8 mouse cellular contexts compared by ENCODE assay signal in genomic region chr9:111118891-111119441, GRCm38 (mm10). TPM values are rescaled to one million over a fixed set of nuclear protein-coding genes. Genes with fewer than 3 reads are reported as not detected.
DNase-seq lines count a peak whose midpoint lies in the region; ATAC-seq and TF ChIP-seq lines count a peak whose summit lies in the region.

No protein-coding gene starts in this region.

- 9% methylated on average over 17 of the region's 17 CpGs for WGBS in embryonic facial prominence, embryonic 14.5 days
- WGBS in limb, embryonic 14.5 days, result 11% methylated on average over 17 of the region's 17 CpGs
- WGBS in midbrain, embryonic 16.5 days, result 13% methylated on average over 17 of the region's 17 CpGs

- H3K27ac ChIP-seq in embryonic facial prominence, embryonic 14.5 days (replicated peaks; ENCODE audit: low read depth, low read length), result peak overlapping the region; percentile 70
- H3K27ac ChIP-seq in limb, embryonic 14.5 days (replicated peaks; ENCODE audit: low read depth, low read length), result no peak overlapping the region
- H3K27ac ChIP-seq in midbrain, embryonic 16.5 days (ENCODE audit: low read length), result no peak overlapping the region

- no peak for TF ChIP-seq POLR2A in limb, embryonic 14.5 days (IDR thresholded peaks at IDR 0.05; ENCODE audit: borderline replicate concordance, extremely low read depth, insufficient read depth, insufficient read length)

- no peaks in the 10 kb centered on the region for H3K36me3 ChIP-seq in embryonic facial prominence, embryonic 14.5 days (ENCODE audit: control insufficient read depth, insufficient read depth, low read length)
- peaks cover 6% of the 10 kb centered on the region; the same call in 1 of the 2 replicates for H3K36me3 ChIP-seq in limb, embryonic 14.5 days (ENCODE audit: control insufficient read depth, insufficient read depth, low read length)
- no peaks in the 10 kb centered on the region for H3K36me3 ChIP-seq in midbrain, embryonic 16.5 days (ENCODE audit: control insufficient read depth, insufficient read depth, low read length)

- H3K9me3 ChIP-seq in embryonic facial prominence, embryonic 14.5 days (ENCODE audit: control insufficient read depth, low read length), result no peaks in the 10 kb centered on the region
- H3K9me3 ChIP-seq in limb, embryonic 14.5 days (ENCODE audit: control insufficient read depth, low read length), result no peaks in the 10 kb centered on the region
- H3K9me3 ChIP-seq in midbrain, embryonic 16.5 days (replicated peaks; ENCODE audit: control insufficient read depth, low read length, poor library complexity, severe bottlenecking), result no peaks in the 10 kb centered on the region

- peaks cover 18% of the 10 kb centered on the region for H3K4me1 ChIP-seq in embryonic facial prominence, embryonic 14.5 days (ENCODE audit: control insufficient read depth, insufficient read depth, low read length)
- H3K4me1 ChIP-seq in limb, embryonic 14.5 days (ENCODE audit: control insufficient read depth, insufficient read depth, low read length), result peaks cover 14% of the 10 kb centered on the region; the same call in 1 of the 2 replicates
- peaks cover 22% of the 10 kb centered on the region for H3K4me1 ChIP-seq in midbrain, embryonic 16.5 days (ENCODE audit: control insufficient read depth, insufficient read depth, low read length)

- H3K4me3 ChIP-seq in embryonic facial prominence, embryonic 14.5 days (ENCODE audit: low read depth, low read length), result peak overlapping the region; percentile 96
- peak overlapping the region; percentile 89 for H3K4me3 ChIP-seq in limb, embryonic 14.5 days (replicated peaks; ENCODE audit: low read length)
- H3K4me3 ChIP-seq in midbrain, embryonic 16.5 days (ENCODE audit: low read depth, low read length), result peak overlapping the region; percentile 80

- DNase-seq in thymus, postnatal 0 days (ENCODE audit: low spot score), result peak; percentile 9
- no peak for DNase-seq in thymus, postnatal 25 days
- DNase-seq in embryonic facial prominence, embryonic 14.5 days (ENCODE audit: low spot score), result peak; percentile 46
- peak; percentile 13 for DNase-seq in heart, postnatal 25 days (ENCODE audit: low spot score)
- DNase-seq in limb, embryonic 14.5 days (ENCODE audit: low spot score), result peak; percentile 52
- DNase-seq in urinary bladder, postnatal 36 days (ENCODE audit: low spot score in 2 of 2), result no peak
- no peak for DNase-seq in left cerebral cortex, postnatal 4 days

- peak overlapping the region; percentile 89 for H3K9ac ChIP-seq in embryonic facial prominence, embryonic 14.5 days (ENCODE audit: low read depth, low read length)
- H3K9ac ChIP-seq in limb, embryonic 14.5 days (ENCODE audit: low read depth, low read length, severe bottlenecking), result peak overlapping the region; percentile 84
- H3K9ac ChIP-seq in midbrain, embryonic 16.5 days (ENCODE audit: low read depth, low read length), result peak overlapping the region; percentile 91

- intact Hi-C loops in heart, postnatal 25 days (cut with DNase I), result loop anchor here (5.0 kb wide), 2 partner anchors 38 to 93 kb away; no protein-coding TSS in a partner anchor
- intact Hi-C loops in left cerebral cortex, postnatal 4 days (cut with DNase I), result no loop called here

- no peak for ATAC-seq in embryonic facial prominence, embryonic 14.5 days (ENCODE audit: low read depth)
- no peak for ATAC-seq in limb, embryonic 14.5 days (ENCODE audit: low FRiP score, low read depth)
- no peak for ATAC-seq in midbrain, embryonic 16.5 days

- no peaks in the 10 kb centered on the region for H3K27me3 ChIP-seq in embryonic facial prominence, embryonic 14.5 days (replicated peaks; ENCODE audit: control insufficient read depth, insufficient read depth, low read length)
- no peaks in the 10 kb centered on the region for H3K27me3 ChIP-seq in limb, embryonic 14.5 days (ENCODE audit: control insufficient read depth, insufficient read depth, low read length)
- no peaks in the 10 kb centered on the region for H3K27me3 ChIP-seq in midbrain, embryonic 16.5 days (ENCODE audit: control insufficient read depth, insufficient read depth, low read depth, low read length)

- peak overlapping the region; percentile 89 for H3K4me2 ChIP-seq in embryonic facial prominence, embryonic 14.5 days (ENCODE audit: low read depth, low read length)
- H3K4me2 ChIP-seq in limb, embryonic 14.5 days (replicated peaks; ENCODE audit: low read depth, low read length, severe bottlenecking), result peak overlapping the region; percentile 52
- peak overlapping the region; percentile 90 for H3K4me2 ChIP-seq in midbrain, embryonic 16.5 days (ENCODE audit: low read length)

RNA-seq across cellular contexts. Expression of gene Lrrfip2, which starts 1.6 kb away (rescaled TPM):
- 24.8 and 26.6 TPM in 2 replicates for polyA plus RNA-seq in thymus, postnatal 0 days (2015; fragmentation: Nextera tagmentation; extraction: Ambion mirVana)
- 39.2 and 40.4 TPM in 2 replicates for polyA plus RNA-seq in embryonic facial prominence, embryonic 14.5 days (2014; fragmentation: Nextera tagmentation; extraction: Ambion mirVana)
- total RNA-seq in heart, postnatal 25 days (2021), result 10 to 100 TPM; 82.4 to 91.7 TPM
- 22.0 and 36.6 TPM in 2 replicates for polyA plus RNA-seq in limb, embryonic 14.5 days (2012; rRNA removed)
- 37.4 and 37.5 TPM in 2 replicates for polyA plus RNA-seq in limb, embryonic 14.5 days (2014; fragmentation: Nextera tagmentation; extraction: Ambion mirVana)
- polyA plus RNA-seq in midbrain, embryonic 16.5 days (2015; fragmentation: Nextera tagmentation; extraction: Ambion mirVana), result 44.3 and 52.4 TPM in 2 replicates
- 10 to 100 TPM; 37.9 to 45.8 TPM for total RNA-seq in left cerebral cortex, postnatal 4 days (2021)

Comparison
In these comparisons a context has a peak if more than half of its experiments do, and no peak if none do; other contexts are left out.
1. DNase-seq: peak in thymus, postnatal 0 days (single experiment), embryonic facial prominence, embryonic 14.5 days (single experiment), heart, postnatal 25 days (single experiment) and limb, embryonic 14.5 days (single experiment); none in thymus, postnatal 25 days (single experiment), urinary bladder, postnatal 36 days (0 of 2) and left cerebral cortex, postnatal 4 days (single experiment).
2. Peak in every context shown above with its lines, with median percentiles within 50 percentile points of each other: H3K4me2 ChIP-seq, H3K4me3 ChIP-seq and H3K9ac ChIP-seq.